Comparison of ENCODE assay signal across 8 mouse cellular contexts in the genomic region with DNA sequence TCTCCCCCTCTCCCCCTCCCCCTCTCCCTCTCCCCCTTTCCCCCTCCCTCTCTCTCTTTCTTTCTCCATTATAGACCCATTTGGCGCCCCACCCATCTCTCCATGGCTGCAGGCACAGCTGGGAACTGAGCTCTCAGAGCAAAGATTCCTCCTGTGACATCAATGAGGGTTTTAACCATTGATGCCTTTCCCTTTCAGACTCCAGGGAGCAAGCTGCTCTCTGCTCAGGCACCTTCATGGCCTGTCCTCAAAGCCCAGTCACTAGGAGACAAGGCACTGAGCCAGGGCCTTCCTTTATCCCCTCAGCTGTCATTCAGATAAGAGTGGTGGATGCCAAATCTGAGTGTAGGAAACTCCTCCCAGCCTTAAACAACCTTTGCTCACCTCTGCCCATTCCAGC. TPM values are rescaled to one million over a fixed set of nuclear protein-coding genes. Genes with fewer than 3 reads are reported as not detected.
DNase-seq lines count a peak whose midpoint lies in the region; ATAC-seq and TF ChIP-seq lines count a peak whose summit lies in the region.

No protein-coding gene starts in this region.

- H3K36me3 ChIP-seq in forebrain, postnatal 0 days (ENCODE audit: insufficient read depth), result no peaks in the 10 kb centered on the region
- H3K36me3 ChIP-seq in hindbrain, embryonic 13.5 days, result no peaks in the 10 kb centered on the region
- H3K36me3 ChIP-seq in midbrain, embryonic 12.5 days, result no peaks in the 10 kb centered on the region

- H3K9ac ChIP-seq in forebrain, postnatal 0 days, result no peak overlapping the region
- H3K9ac ChIP-seq in hindbrain, embryonic 13.5 days, result no peak overlapping the region
- no peak overlapping the region for H3K9ac ChIP-seq in midbrain, embryonic 12.5 days (replicated peaks)

- H3K27me3 ChIP-seq in forebrain, postnatal 0 days (ENCODE audit: insufficient read depth, low read length), result no peaks in the 10 kb centered on the region
- no peaks in the 10 kb centered on the region for H3K27me3 ChIP-seq in hindbrain, embryonic 13.5 days
- no peaks in the 10 kb centered on the region for H3K27me3 ChIP-seq in midbrain, embryonic 12.5 days

- peak; percentile 16 to 44 for DNase-seq in layer of hippocampus, postnatal 14 days (ENCODE audit: low spot score in 2 of 2)
- DNase-seq in layer of hippocampus, adult 9-11 months, result no peak
- no peak for DNase-seq in forebrain, postnatal 0 days
- DNase-seq in urinary bladder, postnatal 10 days (ENCODE audit: low spot score), result no peak
- DNase-seq in natural killer cell, adult 2 months (ENCODE audit: low spot score in 2 of 2), result no peak
- no peak for DNase-seq in thymus, postnatal 4 days

- no peaks in the 10 kb centered on the region for H3K9me3 ChIP-seq in forebrain, postnatal 0 days (ENCODE audit: low read length)
- H3K9me3 ChIP-seq in hindbrain, embryonic 13.5 days, result no peaks in the 10 kb centered on the region
- no peaks in the 10 kb centered on the region for H3K9me3 ChIP-seq in midbrain, embryonic 12.5 days

- no CpG with 5 or more reads among the region's 1 CpGs for WGBS in forebrain, postnatal 0 days
- 0% methylated on average over 1 of the region's 1 CpGs for WGBS in hindbrain, embryonic 13.5 days
- 0% methylated on average over 1 of the region's 1 CpGs for WGBS in midbrain, embryonic 12.5 days

- H3K4me3 ChIP-seq in forebrain, postnatal 0 days (ENCODE audit: low read depth, low read length), result no peak overlapping the region
- H3K4me3 ChIP-seq in hindbrain, embryonic 13.5 days, result no peak overlapping the region
- H3K4me3 ChIP-seq in midbrain, embryonic 12.5 days, result no peak overlapping the region

- ATAC-seq in forebrain, postnatal 0 days, result peak; percentile 62
- peak; percentile 79 for ATAC-seq in hindbrain, embryonic 13.5 days (ENCODE audit: low FRiP score)
- peak; percentile 44 for ATAC-seq in midbrain, embryonic 12.5 days (ENCODE audit: low FRiP score, low read depth)

- no peak overlapping the region for H3K4me2 ChIP-seq in forebrain, postnatal 0 days (ENCODE audit: low read depth)
- no peak overlapping the region for H3K4me2 ChIP-seq in hindbrain, embryonic 13.5 days
- no peak overlapping the region for H3K4me2 ChIP-seq in midbrain, embryonic 12.5 days (replicated peaks)

- TF ChIP-seq CTCF in forebrain, postnatal 0 days (IDR thresholded peaks at IDR 0.05; ENCODE audit: low read depth), result no peak

- H3K27ac ChIP-seq in forebrain, postnatal 0 days (ENCODE audit: low read depth, low read length), result no peak overlapping the region
- peak overlapping the region; percentile 36; the same call in 1 of the 2 replicates for H3K27ac ChIP-seq in hindbrain, embryonic 13.5 days
- no peak overlapping the region for H3K27ac ChIP-seq in midbrain, embryonic 12.5 days (replicated peaks)

- H3K4me1 ChIP-seq in forebrain, postnatal 0 days (ENCODE audit: insufficient read depth), result no peaks in the 10 kb centered on the region
- H3K4me1 ChIP-seq in hindbrain, embryonic 13.5 days (replicated peaks), result peaks cover 18% of the 10 kb centered on the region
- peaks cover 13% of the 10 kb centered on the region for H3K4me1 ChIP-seq in midbrain, embryonic 12.5 days

RNA-seq across cellular contexts. Expression of gene Gm45716, which starts 56.8 kb away (rescaled TPM):
- total RNA-seq in layer of hippocampus, postnatal 14 days (2021), result 10 to 100 TPM in 1 of 2 experiments, 1 to 10 TPM in 1; 8.8 to 10.3 TPM
- total RNA-seq in forebrain, postnatal 0 days (2014; rRNA removed), result 12.0 and 14.5 TPM in 2 replicates
- 24.7 and 32.7 TPM in 2 replicates for polyA plus RNA-seq in forebrain, postnatal 0 days (2015; fragmentation: Nextera tagmentation; extraction: Ambion mirVana)
- polyA plus RNA-seq in hindbrain, embryonic 13.5 days (2015; fragmentation: Nextera tagmentation; extraction: Ambion mirVana), result 28.4 and 29.3 TPM in 2 replicates
- 21.1 and 22.9 TPM in 2 replicates for polyA plus RNA-seq in midbrain, embryonic 12.5 days (2016; fragmentation: Nextera tagmentation; extraction: Ambion mirVana)

Comparison
In these comparisons a context has a peak if more than half of its experiments do, and no peak if none do; other contexts are left out.
1. DNase-seq: peak in layer of hippocampus, postnatal 14 days (2 of 2); none in layer of hippocampus, adult 9-11 months (single experiment), forebrain, postnatal 0 days (single experiment), urinary bladder, postnatal 10 days (single experiment), natural killer cell, adult 2 months (0 of 2) and thymus, postnatal 4 days (single experiment).
2. Peak in every context shown above with its lines, with median percentiles within 50 percentile points of each other: ATAC-seq.